Mouse (Mus musculus): Measurements from ENCODE around the gene Mrps34. TPM values are rescaled to one million over a fixed set of nuclear protein-coding genes. Genes with fewer than 3 reads are reported as not detected.

Gene Mrps34
- polyA plus RNA-seq, 1 experiment from 2014 or later, result 111 TPM

Other genes with a start within 250 kb of the Mrps34 start
- gene Slc9a3r2, start 244.8 kb upstream of the Mrps34 start, polyA plus RNA-seq (2015; fragmentation: Nextera tagmentation; extraction: Ambion mirVana), result 43.9 and 49.2 TPM in 2 replicates
- gene Npw, start 236.7 kb upstream of the Mrps34 start, polyA plus RNA-seq (2015; fragmentation: Nextera tagmentation; extraction: Ambion mirVana), result 0.30 and 0.56 TPM in 2 replicates
- gene Zfp598, start 225.4 kb upstream of the Mrps34 start, polyA plus RNA-seq (2015; fragmentation: Nextera tagmentation; extraction: Ambion mirVana), result 20.0 and 20.5 TPM in 2 replicates
- 7.0 and 7.7 TPM in 2 replicates for gene Syngr3, start 205.2 kb upstream of the Mrps34 start, polyA plus RNA-seq (2015; fragmentation: Nextera tagmentation; extraction: Ambion mirVana)
- gene Gfer, start 199.0 kb upstream of the Mrps34 start, polyA plus RNA-seq (2015; fragmentation: Nextera tagmentation; extraction: Ambion mirVana), result 41.8 and 45.9 TPM in 2 replicates
- 10.3 and 10.4 TPM in 2 replicates for gene Noxo1, start 198.9 kb upstream of the Mrps34 start, polyA plus RNA-seq (2015; fragmentation: Nextera tagmentation; extraction: Ambion mirVana)
- gene Tbl3, start 187.5 kb upstream of the Mrps34 start, polyA plus RNA-seq (2015; fragmentation: Nextera tagmentation; extraction: Ambion mirVana), result 67.3 and 67.5 TPM in 2 replicates
- 0.11 and 0.19 TPM in 2 replicates for gene Rnf151, start 177.1 kb upstream of the Mrps34 start, polyA plus RNA-seq (2015; fragmentation: Nextera tagmentation; extraction: Ambion mirVana)
- 1,514 and 1,667 TPM in 2 replicates for gene Rps2, start 177.0 kb upstream of the Mrps34 start, polyA plus RNA-seq (2015; fragmentation: Nextera tagmentation; extraction: Ambion mirVana)
- gene Ndufb10, start 170.6 kb upstream of the Mrps34 start, polyA plus RNA-seq (2015; fragmentation: Nextera tagmentation; extraction: Ambion mirVana), result 303 and 319 TPM in 2 replicates
- gene Rpl3l, start 167.3 kb upstream of the Mrps34 start, polyA plus RNA-seq (2015; fragmentation: Nextera tagmentation; extraction: Ambion mirVana), result not detected in 2 replicates
- 32.4 and 33.9 TPM in 2 replicates for gene Msrb1, start 158.5 kb upstream of the Mrps34 start, polyA plus RNA-seq (2015; fragmentation: Nextera tagmentation; extraction: Ambion mirVana)
- gene Hs3st6, start 142.1 kb upstream of the Mrps34 start, polyA plus RNA-seq (2015; fragmentation: Nextera tagmentation; extraction: Ambion mirVana), result 0.78 and 0.81 TPM in 2 replicates
- not detected in 2 replicates for gene Meiob, start 90.8 kb upstream of the Mrps34 start, polyA plus RNA-seq (2015; fragmentation: Nextera tagmentation; extraction: Ambion mirVana)
- 55.1 and 69.8 TPM in 2 replicates for gene Hagh, start 55.0 kb upstream of the Mrps34 start, polyA plus RNA-seq (2015; fragmentation: Nextera tagmentation; extraction: Ambion mirVana)
- gene Fahd1, start 44.8 kb upstream of the Mrps34 start, polyA plus RNA-seq (2015; fragmentation: Nextera tagmentation; extraction: Ambion mirVana), result 77.1 and 77.6 TPM in 2 replicates
- gene Igfals, start 29.1 kb upstream of the Mrps34 start, polyA plus RNA-seq (2015; fragmentation: Nextera tagmentation; extraction: Ambion mirVana), result 3.4 and 4.4 TPM in 2 replicates
- gene Nubp2, start 8.8 kb upstream of the Mrps34 start, polyA plus RNA-seq (2015; fragmentation: Nextera tagmentation; extraction: Ambion mirVana), result 51.5 and 57.9 TPM in 2 replicates
- gene Spsb3, start 8.5 kb upstream of the Mrps34 start, polyA plus RNA-seq (2015; fragmentation: Nextera tagmentation; extraction: Ambion mirVana), result 32.0 and 33.4 TPM in 2 replicates
- 27.3 and 27.4 TPM in 2 replicates for gene Eme2, start within 50 bp of the Mrps34 start, polyA plus RNA-seq (2015; fragmentation: Nextera tagmentation; extraction: Ambion mirVana)
- 71.7 and 85.4 TPM in 2 replicates for gene Nme3, start 1.4 kb downstream of the Mrps34 start, polyA plus RNA-seq (2015; fragmentation: Nextera tagmentation; extraction: Ambion mirVana)
- gene Mapk8ip3, start 41.9 kb downstream of the Mrps34 start, polyA plus RNA-seq (2015; fragmentation: Nextera tagmentation; extraction: Ambion mirVana), result 22.4 and 23.2 TPM in 2 replicates
- gene Jpt2, start 65.6 kb downstream of the Mrps34 start, polyA plus RNA-seq (2015; fragmentation: Nextera tagmentation; extraction: Ambion mirVana), result 183 and 187 TPM in 2 replicates
- gene Cramp1l, start 120.7 kb downstream of the Mrps34 start, polyA plus RNA-seq (2015; fragmentation: Nextera tagmentation; extraction: Ambion mirVana), result 5.2 and 5.3 TPM in 2 replicates
- 12.3 and 14.8 TPM in 2 replicates for gene Ift140, start 121.0 kb downstream of the Mrps34 start, polyA plus RNA-seq (2015; fragmentation: Nextera tagmentation; extraction: Ambion mirVana)
- gene Tmem204, start 188.5 kb downstream of the Mrps34 start, polyA plus RNA-seq (2015; fragmentation: Nextera tagmentation; extraction: Ambion mirVana), result 22.8 and 23.2 TPM in 2 replicates
- 34.0 and 39.3 TPM in 2 replicates for gene Telo2, start 220.9 kb downstream of the Mrps34 start, polyA plus RNA-seq (2015; fragmentation: Nextera tagmentation; extraction: Ambion mirVana)
- gene Ptx4, start 225.6 kb downstream of the Mrps34 start, polyA plus RNA-seq (2015; fragmentation: Nextera tagmentation; extraction: Ambion mirVana), result 0.15 and 0.25 TPM in 2 replicates
- gene Clcn7, start 238.3 kb downstream of the Mrps34 start, polyA plus RNA-seq (2015; fragmentation: Nextera tagmentation; extraction: Ambion mirVana), result 20.3 and 20.4 TPM in 2 replicates

All from intestine, embryonic 15.5 days (tissue).